Mouse (Mus musculus) embryonic facial prominence, embryonic 15.5 days (tissue): ENCODE data around the gene Col16a1. TPM values are rescaled to one million over a fixed set of nuclear protein-coding genes. Genes with fewer than 3 reads are reported as not detected.
A peak's percentile ranks its signal among the peaks of the same experiment; 100 is the strongest.

Experiments
- ATAC-seq: fragments of 200-750 bp; cut with Nextera tagmentation; 2 replicates; pipeline ENCODE4 v1.8.0; 2017; ENCODE audit warnings: low read depth, moderate TSS enrichment; ENCODE audit not compliant: insufficient number of reproducible peaks, low FRiP score, low TSS enrichment
- H3K27ac ChIP-seq: fragments of 300-500 bp; sonication (generic); replicated peaks from 2 replicates; pipeline ENCODE4 v1.5.1; 2015; ENCODE audit warnings: mild to moderate bottlenecking, inconsistent platforms
- H3K27me3 ChIP-seq: fragments of 300-500 bp; sonication (generic); 2 replicates; pipeline ENCODE4 v1.6.1; 2015; ENCODE audit warnings: inconsistent platforms
- H3K36me3 ChIP-seq: fragments of 300-500 bp; sonication (generic); 2 replicates; pipeline ENCODE4 v1.6.1; 2015; ENCODE audit warnings: mild to moderate bottlenecking, inconsistent platforms
- H3K4me1 ChIP-seq: fragments of 300-500 bp; sonication (generic); 2 replicates; pipeline ENCODE4 v1.6.1; 2015; ENCODE audit warnings: inconsistent platforms
- H3K4me2 ChIP-seq: fragments of 300-500 bp; sonication (generic); replicated peaks from 2 replicates; pipeline ENCODE4 v1.6.1; 2015; ENCODE audit warnings: mild to moderate bottlenecking, inconsistent platforms
- H3K4me3 ChIP-seq: fragments of 300-500 bp; sonication (generic); replicated peaks from 2 replicates; pipeline ENCODE4 v1.5.1; 2015; ENCODE audit warnings: mild to moderate bottlenecking, inconsistent platforms
- H3K9ac ChIP-seq: fragments of 300-500 bp; sonication (generic); 2 replicates; pipeline ENCODE4 v1.6.1; 2015; ENCODE audit warnings: inconsistent platforms
- H3K9me3 ChIP-seq: fragments of 300-500 bp; sonication (generic); replicated peaks from 2 replicates; pipeline ENCODE4 v1.6.1; 2016; ENCODE audit warnings: inconsistent platforms
- WGBS: fragments of 180-500 bp; shearing (Covaris S2); methylation state at CpG from one replicate; pipeline ENCODE4 v1.1.7; 2015; 5-methylcytosine and 5-hydroxymethylcytosine counted together
- polyA plus RNA-seq: library from polyadenylated mRNA; unstranded; fragments of >200 nt; fragmentation: Nextera tagmentation; extraction: Ambion mirVana; gene quantifications from 2 replicates; pipeline ENCODE4 v1.2.1, GENCODE M21; 2015

Col16a1 gene
- polyA plus RNA-seq, 1 experiment from 2014 or later = 190 TPM

DNA sequence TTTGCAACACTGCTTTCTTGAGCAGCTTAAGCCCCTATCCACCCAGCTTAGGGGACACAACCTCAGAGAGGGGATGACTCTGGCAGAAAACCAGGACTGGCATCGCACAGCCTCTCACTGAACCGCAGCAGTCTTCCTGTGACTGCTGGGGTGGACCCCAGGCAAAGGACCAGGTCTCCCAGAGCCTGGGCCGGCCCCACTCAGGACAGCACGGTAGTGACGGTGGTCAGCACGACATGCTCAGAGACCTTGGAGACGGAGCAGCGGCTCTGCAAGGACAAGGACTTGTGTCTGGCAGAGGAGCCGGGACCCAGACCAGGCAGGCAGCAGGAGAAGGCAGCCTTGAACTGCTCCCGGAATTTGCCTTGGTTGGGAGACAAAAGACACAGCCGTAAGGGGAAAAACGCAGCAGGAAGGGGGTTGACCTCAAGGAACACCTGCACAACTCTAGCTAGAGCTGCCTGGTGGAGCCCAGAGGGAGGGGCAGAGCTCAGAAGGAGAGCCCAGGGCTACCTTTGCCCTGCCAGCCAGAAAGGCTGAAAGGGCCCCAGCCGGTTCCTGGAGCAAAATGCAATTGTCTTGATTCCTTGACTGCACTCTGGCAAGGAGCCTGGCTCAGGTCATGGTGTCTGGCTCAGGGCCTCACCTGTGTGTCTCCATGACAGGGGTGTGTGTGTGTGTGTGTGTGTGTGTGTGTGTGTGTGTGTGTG is 83.2 kb downstream of the Col16a1 start:
- Histone ChIP-seq H3K4me1 (peaks cover 13% of the 10 kb centered on the region; the same call in 1 of the 2 replicates), H3K27ac (no peak overlapping the region), H3K4me2 (no peak overlapping the region), H3K9me3 (no peaks in the 10 kb centered on the region), H3K36me3 (peaks cover 28% of the 10 kb centered on the region), H3K27me3 (0 out of 2 replicates have a peak, but pooled peaks cover 6% of the 10 kb centered on the region), H3K9ac (no peak overlapping the region), H3K4me3 (no peak overlapping the region)
- ATAC-seq = no peak
- WGBS = 49% methylated on average over 13 of the region's 13 CpGs

DNA sequence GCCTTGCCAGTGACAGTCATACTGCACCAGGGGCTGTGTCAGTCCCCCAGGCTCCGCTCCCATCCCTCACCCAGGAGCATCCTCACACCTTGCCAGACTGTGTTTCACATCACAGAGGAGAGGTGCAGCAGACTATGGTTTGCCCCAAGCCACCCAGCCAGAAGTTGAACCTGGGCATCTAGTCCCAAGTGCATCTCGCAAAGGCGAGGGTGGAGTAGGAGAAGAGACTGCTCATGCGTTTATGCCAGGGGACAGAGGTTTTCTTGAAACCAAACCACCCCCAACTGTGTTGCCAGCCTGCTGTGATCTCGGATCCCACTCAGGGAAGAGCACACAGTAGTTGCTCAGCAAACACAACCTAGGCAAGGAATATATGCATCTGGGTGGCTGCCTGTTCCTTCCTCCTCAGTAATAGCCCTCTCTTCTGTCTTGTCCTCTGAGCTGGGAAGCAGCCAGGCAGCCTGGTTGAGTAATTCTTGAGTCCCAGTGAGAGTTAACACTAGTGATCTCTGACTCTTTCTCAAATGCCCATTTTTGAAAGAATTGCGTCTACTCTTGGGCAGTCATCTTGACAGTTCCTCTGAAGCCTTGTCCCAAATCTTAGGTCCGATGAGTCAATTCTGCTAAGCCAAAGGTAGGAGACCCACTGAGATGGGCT is 83.9 kb downstream of the Col16a1 start:
- no peaks in the 10 kb centered on the region for H3K9me3 ChIP-seq
- H3K4me1 ChIP-seq = peaks cover 11% of the 10 kb centered on the region; the same call in 1 of the 2 replicates
- no peak overlapping the region for H3K4me3 ChIP-seq
- WGBS = 85% methylated on average over 7 of the region's 7 CpGs
- H3K36me3 ChIP-seq = peaks cover 21% of the 10 kb centered on the region
- ATAC-seq = no peak
- no peak overlapping the region for H3K9ac ChIP-seq
- H3K4me2 ChIP-seq = no peak overlapping the region
- H3K27ac ChIP-seq = no peak overlapping the region
- peaks cover 11% of the 10 kb centered on the region; the same call in 1 of the 2 replicates for H3K27me3 ChIP-seq

DNA sequence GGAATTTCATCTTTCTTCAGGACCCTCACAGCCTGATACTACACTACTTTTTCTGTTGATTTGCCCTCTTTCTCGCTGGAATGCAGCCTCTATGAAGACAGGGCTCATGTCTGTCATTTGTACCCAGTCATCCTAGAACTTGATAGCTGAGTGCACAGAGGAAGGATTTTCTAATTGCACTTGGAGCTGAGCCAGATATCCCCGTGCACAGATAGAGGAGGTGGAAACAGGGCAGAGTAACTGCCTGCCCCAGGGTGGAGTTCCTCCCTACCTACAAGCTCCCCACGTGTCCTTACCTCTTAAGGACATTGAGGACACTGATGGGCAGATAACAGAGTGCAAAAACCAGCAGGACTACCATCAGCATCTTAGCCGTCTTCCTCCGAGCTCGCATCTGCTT is 85.8 kb downstream of the Col16a1 start:
- Histone ChIP-seq H3K4me3 (no peak overlapping the region), H3K36me3 (0 out of 2 replicates have a peak, but pooled peaks cover 3% of the 10 kb centered on the region), H3K9me3 (no peaks in the 10 kb centered on the region), H3K27ac (no peak overlapping the region), H3K9ac (no peak overlapping the region), H3K27me3 (peaks cover 28% of the 10 kb centered on the region), H3K4me2 (no peak overlapping the region), H3K4me1 (peaks cover 16% of the 10 kb centered on the region)
- ATAC-seq = no peak
- WGBS = 48% methylated on average over 6 of the region's 6 CpGs

DNA sequence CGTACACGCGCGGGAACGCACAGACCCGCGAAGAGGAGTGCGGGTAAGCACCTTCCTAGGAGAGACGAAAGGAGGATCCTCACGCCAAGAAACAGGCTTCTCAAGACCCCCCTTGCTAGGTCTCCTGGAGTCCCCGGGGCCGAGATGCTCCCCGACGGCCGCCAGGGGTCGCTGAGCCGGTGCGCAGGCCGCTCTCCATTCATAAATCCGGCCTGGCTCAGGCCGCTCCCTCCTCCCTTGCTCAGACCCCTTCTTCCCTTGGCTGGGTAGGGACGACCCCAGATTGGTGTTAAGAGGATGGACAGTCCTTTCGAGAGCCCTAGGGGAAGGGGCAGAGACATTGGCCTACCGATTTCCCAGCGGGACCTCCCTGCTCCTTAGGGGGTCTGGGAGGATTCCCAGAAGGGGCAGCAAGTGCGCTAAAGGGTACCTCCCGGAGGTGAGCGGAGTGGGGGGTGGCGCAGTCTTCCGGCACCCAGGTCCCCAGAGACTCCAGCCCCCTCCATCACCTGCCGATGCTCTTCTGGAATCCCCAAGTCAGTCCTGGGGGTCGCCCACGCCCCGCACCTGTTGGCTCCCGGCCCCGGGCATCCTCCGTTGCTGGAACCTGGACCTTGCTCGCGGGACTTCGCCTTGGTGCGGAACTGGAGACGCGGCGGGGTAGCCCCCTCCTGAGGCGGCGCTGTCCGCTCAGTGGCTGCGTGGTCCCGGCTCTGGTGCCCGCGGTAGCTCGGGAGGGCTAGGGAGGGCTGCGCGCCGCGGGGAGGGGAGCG is 91.0 kb downstream of the Col16a1 start:
- peaks cover 61% of the 10 kb centered on the region for H3K27me3 ChIP-seq
- WGBS = 1% methylated on average over 56 of the region's 57 CpGs
- no peaks in the 10 kb centered on the region for H3K9me3 ChIP-seq
- peak overlapping the region; percentile 35 for H3K4me3 ChIP-seq
- peak overlapping the region; percentile 62 for H3K4me2 ChIP-seq
- peak overlapping the region; percentile 24; the same call in 1 of the 2 replicates for H3K9ac ChIP-seq
- H3K4me1 ChIP-seq = peaks cover 19% of the 10 kb centered on the region
- 0 out of 2 replicates have a peak, but pooled peaks have one; percentile 43 for ATAC-seq
- H3K27ac ChIP-seq = no peak overlapping the region
- H3K36me3 ChIP-seq = no peaks in the 10 kb centered on the region

DNA sequence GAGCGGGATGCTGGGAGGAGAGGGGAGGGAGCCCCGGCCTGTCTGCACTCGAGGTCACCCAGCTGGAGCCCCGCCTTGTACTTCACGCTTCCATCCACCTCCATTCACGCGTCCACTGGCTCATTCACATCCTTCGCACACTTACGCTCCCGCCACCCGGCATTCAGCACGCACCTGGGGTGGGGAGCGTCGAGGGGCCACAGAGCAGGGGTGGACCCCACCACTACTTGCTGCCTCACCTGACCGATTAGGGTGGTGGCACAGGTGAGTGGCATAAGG is 91.5 kb downstream of the Col16a1 start, which contains the start of gene Hcrtr1:
Gene Hcrtr1, minus strand, starts transcription at position 146 of the 279 bp plus-strand sequence.
- peak within 1 kb of the TSS; percentile 62 for H3K4me2 ChIP-seq
- H3K4me1 ChIP-seq = peaks cover 19% of the 10 kb centered on the region
- H3K9me3 ChIP-seq = no peaks in the 10 kb centered on the region
- peak within 1 kb of the TSS; percentile 35 for H3K4me3 ChIP-seq
- no peak for ATAC-seq
- peaks cover 61% of the 10 kb centered on the region for H3K27me3 ChIP-seq
- no peaks in the 10 kb centered on the region for H3K36me3 ChIP-seq
- H3K27ac ChIP-seq = no peak within 1 kb of the TSS
- H3K9ac ChIP-seq = peak within 1 kb of the TSS; percentile 24; the same call in 1 of the 2 replicates
- under 1% methylated on average over 14 of the region's 15 CpGs for WGBS

DNA sequence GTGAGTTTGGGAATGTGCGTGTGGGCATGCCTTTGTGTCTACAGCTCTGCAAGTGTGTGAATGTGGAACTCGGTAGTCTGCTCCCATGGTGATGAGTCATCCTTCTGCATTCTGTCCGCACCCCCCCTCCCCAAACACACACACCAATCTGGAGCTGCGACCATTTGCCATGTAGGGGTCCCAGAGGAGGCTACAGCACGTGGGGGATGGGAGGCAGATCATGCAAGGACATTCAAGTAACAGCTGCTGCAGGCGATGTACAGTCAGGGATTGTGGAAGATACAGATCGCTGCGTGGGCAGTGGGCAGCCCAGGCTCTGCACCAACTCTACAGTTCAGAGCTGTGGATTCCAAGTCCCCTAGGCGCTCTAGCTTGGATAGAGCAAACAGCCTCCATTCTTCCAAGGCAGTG is 93.4 kb downstream of the Col16a1 start:
- Histone ChIP-seq H3K36me3 (no peaks in the 10 kb centered on the region), H3K4me3 (no peak overlapping the region), H3K27ac (no peak overlapping the region), H3K9me3 (no peaks in the 10 kb centered on the region), H3K4me1 (peaks cover 19% of the 10 kb centered on the region), H3K9ac (no peak overlapping the region), H3K27me3 (peaks cover 55% of the 10 kb centered on the region), H3K4me2 (no peak overlapping the region)
- ATAC-seq = no peak
- WGBS = 46% methylated on average over 9 of the region's 9 CpGs

DNA sequence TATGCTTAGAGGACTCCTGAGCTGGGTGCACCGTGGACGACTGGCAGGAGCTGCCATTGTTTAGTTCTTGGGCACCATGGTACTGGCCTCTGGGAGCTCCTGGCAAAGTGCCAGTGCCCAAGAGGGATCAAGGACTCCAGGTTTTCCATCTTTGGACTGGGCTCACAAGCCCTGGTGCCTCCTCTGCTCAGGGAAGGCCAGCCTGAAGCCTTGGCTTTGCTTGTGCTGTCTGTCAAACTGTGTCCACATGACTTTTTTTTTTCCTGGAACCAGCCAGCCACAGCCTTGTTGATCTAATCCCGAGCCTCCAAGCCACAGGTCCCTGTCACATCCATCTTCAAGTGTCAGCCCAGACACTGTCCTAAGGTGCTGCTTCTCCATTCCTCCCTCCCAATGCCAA is 94.1 kb downstream of the Col16a1 start:
- ATAC-seq = no peak
- Histone ChIP-seq H3K9me3 (no peaks in the 10 kb centered on the region), H3K4me2 (no peak overlapping the region), H3K4me1 (peaks cover 19% of the 10 kb centered on the region), H3K27ac (no peak overlapping the region), H3K4me3 (no peak overlapping the region), H3K36me3 (no peaks in the 10 kb centered on the region), H3K27me3 (peaks cover 48% of the 10 kb centered on the region), H3K9ac (no peak overlapping the region)
- 60% methylated on average over 3 of the region's 3 CpGs for WGBS

DNA sequence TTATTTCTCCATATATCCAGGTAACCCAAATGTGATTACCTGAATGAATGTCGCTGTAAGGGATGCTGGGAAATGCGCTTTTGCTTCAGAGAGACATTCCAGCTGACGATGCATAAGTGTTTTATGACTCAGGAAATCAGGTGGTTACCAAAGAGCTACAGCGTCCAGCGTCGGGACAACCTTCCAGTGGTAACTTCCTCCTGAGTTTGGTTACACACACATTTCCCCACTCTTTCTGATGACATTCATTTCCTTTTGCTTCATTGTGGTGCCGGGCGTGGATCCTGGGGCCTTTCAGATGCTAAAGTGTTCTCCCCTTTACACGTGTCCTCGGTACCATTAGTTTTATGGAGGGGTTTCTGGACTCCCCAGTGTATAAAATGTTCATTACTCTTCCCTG is 100.8 kb downstream of the Col16a1 start:
- no peaks in the 10 kb centered on the region for H3K36me3 ChIP-seq
- 80% methylated on average over 10 of the region's 10 CpGs for WGBS
- H3K27me3 ChIP-seq = peaks cover 20% of the 10 kb centered on the region

More for the DNA sequence above, 100.8 kb downstream of the Col16a1 start:
- H3K4me2 ChIP-seq = no peak overlapping the region
- no peaks in the 10 kb centered on the region for H3K4me1 ChIP-seq
- no peaks in the 10 kb centered on the region for H3K9me3 ChIP-seq
- H3K4me3 ChIP-seq = no peak overlapping the region
- no peak overlapping the region for H3K9ac ChIP-seq
- no peak overlapping the region for H3K27ac ChIP-seq
- ATAC-seq = no peak

Other genes with a start within 250 kb of the Col16a1 start
- gene Ptp4a2, start 236.6 kb upstream of the Col16a1 start, polyA plus RNA-seq = 316 and 324 TPM in 2 replicates
- gene Spocd1, start 118.6 kb upstream of the Col16a1 start, polyA plus RNA-seq = 0.23 and 0.28 TPM in 2 replicates
- gene Adgrb2, start 63.0 kb upstream of the Col16a1 start, polyA plus RNA-seq = 7.0 and 7.1 TPM in 2 replicates
- gene Pef1, start 54.7 kb downstream of the Col16a1 start, polyA plus RNA-seq = 68.6 and 71.0 TPM in 2 replicates
- 0.16 TPM in 1 of 2 replicates, not detected in the other for gene Hcrtr1, start 91.5 kb downstream of the Col16a1 start, polyA plus RNA-seq
- 26.5 and 27.4 TPM in 2 replicates for gene Tinagl1, start 127.3 kb downstream of the Col16a1 start, polyA plus RNA-seq
- gene Gm853, start 174.6 kb downstream of the Col16a1 start, polyA plus RNA-seq = not detected in 2 replicates
- gene Serinc2, start 231.4 kb downstream of the Col16a1 start, polyA plus RNA-seq = 108 and 110 TPM in 2 replicates